Mouse (Mus musculus) ES-CJ7 (cell line): ENCODE measurements around the gene Mapk12.
A peak's percentile ranks its signal among the peaks of the same experiment; 100 is the strongest.

Experiments used
- DNase-seq: peaks from one replicate; pipeline ENCODE4 v3.0.0; 2011; ENCODE audit warnings: low read depth, low spot score

The Mapk12 gene

GRCm38 (mm10) chr15:89140659-89141252 is at the start of gene Mapk12:
Gene Mapk12 (minus strand): TSS chr15:89140703.
- DNase-seq, result peak; percentile 74

- DNase-seq, result no peak
Measured at GRCm38 (mm10) chr15:89184937-89185227, 44.4 kb upstream of the Mapk12 start.

- DNase-seq, result no peak
Measured at GRCm38 (mm10) chr15:89184141-89184936, 43.8 kb upstream of the Mapk12 start.

- DNase-seq, result no peak
Measured at GRCm38 (mm10) chr15:89182842-89183241, 42.3 kb upstream of the Mapk12 start.

- peak; percentile 80 for DNase-seq
Measured at GRCm38 (mm10) chr15:89182328-89182741, 41.8 kb upstream of the Mapk12 start.

GRCm38 (mm10) chr15:89181561-89182270 is 41.2 kb upstream of the Mapk12 start:
- DNase-seq, result no peak

- DNase-seq, result peak; percentile 82
Measured at GRCm38 (mm10) chr15:89180571-89181229, 40.2 kb upstream of the Mapk12 start, which contains the start of gene Plxnb2. Gene Plxnb2 (minus strand): TSS chr15:89180788.

- no peak for DNase-seq
Measured at GRCm38 (mm10) chr15:89180081-89180541, 39.6 kb upstream of the Mapk12 start.

GRCm38 (mm10) chr15:89179630-89179964 is 39.1 kb upstream of the Mapk12 start:
- no peak for DNase-seq

GRCm38 (mm10) chr15:89178954-89179629 is 38.6 kb upstream of the Mapk12 start:
- peak; percentile 95 for DNase-seq

- DNase-seq, result no peak
Measured at GRCm38 (mm10) chr15:89178260-89178860, 37.9 kb upstream of the Mapk12 start.

- DNase-seq, result peak; percentile 61
Measured at GRCm38 (mm10) chr15:89177576-89178259, 37.2 kb upstream of the Mapk12 start.

GRCm38 (mm10) chr15:89177121-89177520 is 36.6 kb upstream of the Mapk12 start:
- peak; percentile 89 for DNase-seq

- DNase-seq, result peak; percentile 48
Measured at GRCm38 (mm10) chr15:89175411-89176155, 35.1 kb upstream of the Mapk12 start.

GRCm38 (mm10) chr15:89174889-89175339 is 34.4 kb upstream of the Mapk12 start:
- peak; percentile 57 for DNase-seq

GRCm38 (mm10) chr15:89173906-89174214 is 33.4 kb upstream of the Mapk12 start:
- peak; percentile 64 for DNase-seq

GRCm38 (mm10) chr15:89173024-89173905 is 32.8 kb upstream of the Mapk12 start:
- DNase-seq, result no peak

GRCm38 (mm10) chr15:89172276-89172935 is 31.9 kb upstream of the Mapk12 start:
- DNase-seq, result no peak
